Mouse (Mus musculus) MEL (cell line): ENCODE results near the gene Hsph1. TPM values are rescaled to one million over a fixed set of nuclear protein-coding genes. Genes with fewer than 3 reads are reported as not detected.
A peak's percentile ranks its signal among the peaks of the same experiment; 100 is the strongest.

Experiments used
- DNase-seq: peaks from one replicate; pipeline ENCODE4 v3.0.0; 2011; ENCODE audit warnings: low read depth, low spot score
- H3K27ac ChIP-seq: 2 replicates; pipeline ENCODE4 v1.5.1; 2012; ENCODE audit warnings: low read depth, mild to moderate bottlenecking, control low read depth, low read length, moderate library complexity; ENCODE audit not compliant: control insufficient read depth
- H3K27me3 ChIP-seq, 2 experiments: fragments of 150-350 bp in 1 of 2; sonication (generic) in 1 of 2; 2 replicates each; pipeline ENCODE4 v1.6.1; 2012; ENCODE audit warnings: low read length in 2 of 2, mild to moderate bottlenecking in 2 of 2, improper control_type of control experiment in 1 of 2, moderate library complexity in 1 of 2; ENCODE audit not compliant: insufficient read depth in 2 of 2, control insufficient read depth in 1 of 2
- H3K36me3 ChIP-seq, 2 experiments: 2 replicates each; pipeline ENCODE4 v1.6.1; 2012 to 2014; ENCODE audit warnings: low read length in 2 of 2, improper control_type of control experiment in 1 of 2, inconsistent platforms in 1 of 2, mild to moderate bottlenecking in 1 of 2; ENCODE audit not compliant: insufficient read depth in 2 of 2, control insufficient read depth in 1 of 2
- H3K4me1 ChIP-seq, 2 experiments: fragments of 150-350 bp in 1 of 2; sonication (generic) in 1 of 2; 2 replicates each; pipeline ENCODE4 v1.6.1; 2012; ENCODE audit warnings: low read length in 2 of 2, improper control_type of control experiment in 1 of 2, mild to moderate bottlenecking in 1 of 2; ENCODE audit not compliant: insufficient read depth in 2 of 2, control insufficient read depth in 1 of 2
- H3K4me3 ChIP-seq, 2 experiments: fragments of 150-350 bp in 1 of 2; sonication (generic) in 1 of 2; 2 replicates each; pipeline ENCODE4 v1.5.1; 2012; ENCODE audit warnings: low read depth in 2 of 2, low read length in 2 of 2, mild to moderate bottlenecking in 2 of 2, moderate library complexity in 2 of 2, control low read depth in 1 of 2, improper control_type of control experiment in 1 of 2; ENCODE audit not compliant: control insufficient read depth in 1 of 2, insufficient read depth in 1 of 2
- H3K79me2 ChIP-seq: 2 replicates; pipeline ENCODE4 v1.6.1; 2012; ENCODE audit warnings: mild to moderate bottlenecking, low read length, moderate library complexity; ENCODE audit not compliant: control insufficient read depth, poor library complexity, insufficient read depth
- H3K9ac ChIP-seq: 2 replicates; pipeline ENCODE4 v1.6.1; 2012; ENCODE audit warnings: low read depth, mild to moderate bottlenecking, control low read depth, low read length, moderate library complexity; ENCODE audit not compliant: control insufficient read depth, poor library complexity, severe bottlenecking
- H3K9me3 ChIP-seq: fragments of 150-350 bp; sonication (generic); replicated peaks from 2 replicates; pipeline ENCODE4 v1.6.1; 2012; ENCODE audit warnings: mild to moderate bottlenecking, low read length, improper control_type of control experiment, moderate library complexity; ENCODE audit not compliant: insufficient read depth
- CHD2 ChIP-seq: IDR thresholded peaks from 2 replicates; pipeline ENCODE4 v1.6.1; 2011; ENCODE audit warnings: low read length, improper control_type of control experiment
- CTCF ChIP-seq, 3 experiments: IDR thresholded peaks in 2 of 3; conservative IDR thresholded peaks in 1 of 3; 2 replicates each; pipeline ENCODE4 v1.5.1; 2011 to 2012; ENCODE audit warnings: low read length in 3 of 3, low read depth in 2 of 3, mild to moderate bottlenecking in 2 of 3, improper control_type of control experiment in 1 of 3, inconsistent platforms in 1 of 3, mixed read lengths in 1 of 3, moderate library complexity in 1 of 3; ENCODE audit not compliant: control insufficient read depth in 1 of 3, insufficient read depth in 1 of 3, poor library complexity in 1 of 3, severe bottlenecking in 1 of 3
- EP300 ChIP-seq, 2 experiments: IDR thresholded peaks; 2 replicates each; pipeline ENCODE4 v1.6.1; 2011; ENCODE audit warnings: improper control_type of control experiment in 2 of 2, low read length in 2 of 2, low read depth in 1 of 2, mild to moderate bottlenecking in 1 of 2
- HCFC1 ChIP-seq: IDR thresholded peaks from 2 replicates; pipeline ENCODE4 v1.6.1; 2012; ENCODE audit warnings: low read depth, mild to moderate bottlenecking, inconsistent platforms, low read length, improper control_type of control experiment, moderate library complexity
- JUND ChIP-seq: IDR thresholded peaks from 2 replicates; pipeline ENCODE4 v1.6.1; 2011; ENCODE audit warnings: low read depth, mild to moderate bottlenecking, improper control_type of control experiment, low read length
- MEF2A ChIP-seq: IDR thresholded peaks from 2 replicates; pipeline ENCODE4 v1.6.1; 2014; ENCODE audit warnings: low read depth, mild to moderate bottlenecking, inconsistent platforms, low read length, improper control_type of control experiment; ENCODE audit not compliant: poor library complexity, insufficient replicate concordance, severe bottlenecking; ENCODE audit errors: extremely low read depth
- MXI1 ChIP-seq: IDR thresholded peaks from 2 replicates; pipeline ENCODE4 v1.6.1; 2011; ENCODE audit warnings: mild to moderate bottlenecking, low read depth, low read length, improper control_type of control experiment
- MYC ChIP-seq: IDR thresholded peaks from 2 replicates; pipeline ENCODE4 v1.6.1; 2011; ENCODE audit warnings: low read depth, mild to moderate bottlenecking, low read length, improper control_type of control experiment, moderate library complexity
- RAD21 ChIP-seq: IDR thresholded peaks from 2 replicates; pipeline ENCODE4 v1.6.1; 2011; ENCODE audit warnings: mild to moderate bottlenecking, low read depth, low read length, improper control_type of control experiment
- SMC3 ChIP-seq: IDR thresholded peaks from 2 replicates; pipeline ENCODE4 v1.6.1; 2011; ENCODE audit warnings: low read depth, low read length, improper control_type of control experiment
- TAL1 ChIP-seq: IDR thresholded peaks from 2 replicates; pipeline ENCODE4 v1.6.1; 2012; ENCODE audit warnings: mild to moderate bottlenecking, inconsistent platforms, low read length, moderate library complexity, mixed read lengths
- TBP ChIP-seq: IDR thresholded peaks from 2 replicates; pipeline ENCODE4 v1.8.0; 2011; ENCODE audit warnings: low read depth, low read length, improper control_type of control experiment
- UBTF ChIP-seq: IDR thresholded peaks from 2 replicates; pipeline ENCODE4 v1.6.1; 2012; ENCODE audit warnings: low read depth, mild to moderate bottlenecking, inconsistent platforms, low read length, improper control_type of control experiment, moderate library complexity, borderline replicate concordance; ENCODE audit not compliant: insufficient read depth
- ZNF384 ChIP-seq: IDR thresholded peaks from 2 replicates; pipeline ENCODE4 v1.6.1; 2012; ENCODE audit warnings: low read depth, mild to moderate bottlenecking, inconsistent platforms, low read length, improper control_type of control experiment
- polyA plus RNA-seq, 2 experiments: library from polyadenylated mRNA; stranded (reverse) in 1 of 2; unstranded in 1 of 2; fragments of >175 nt in 1 of 2; fragments of >200 nt in 1 of 2; gene quantifications; 2 replicates each; pipeline versions ENCODE4 v1.2.1 to v1.2.4; 2012; ENCODE audit warnings: low replicate concordance in 2 of 2, low read depth in 1 of 2; ENCODE audit not compliant: insufficient read length in 2 of 2, insufficient read depth in 1 of 2, missing spikeins in 1 of 2
- total RNA-seq: library from RNA; depleted of rRNA; stranded (reverse); fragments of 300-350 nt; gene quantifications from 2 replicates; pipeline ENCODE4 v1.2.3, GENCODE M21; 2012

Hsph1 gene
- total and polyA plus RNA-seq, 3 experiments = 176 to 388 (median 300) TPM

- peak overlapping the region; percentile 12 to 47; a peak in 3 of 4 replicates for H3K4me3 ChIP-seq
- no peaks in the 10 kb centered on the region for H3K79me2 ChIP-seq
- H3K27ac ChIP-seq = peak overlapping the region; percentile 55
- peaks cover 2 to 16% of the 10 kb centered on the region in 2 experiments; a peak in 3 of 4 replicates for H3K4me1 ChIP-seq
- H3K36me3 ChIP-seq = peaks cover 0 to 12% of the 10 kb centered on the region in 2 experiments; a peak in 2 of 4 replicates
- no peaks in the 10 kb centered on the region for H3K9me3 ChIP-seq
- DNase-seq = peak; percentile 66
- H3K9ac ChIP-seq = peak overlapping the region; percentile 57
- TF ChIP-seq TAL1 (0 out of 2 replicates have a peak, but pooled peaks have one; percentile 7), SMC3 (no peak), RAD21 (no peak), EP300 (IDR thresholded peaks at IDR 0.05; ENCODE audit: low read depth in 1 of 2, low read length in 2 of 2) (peak in 1 of 2 experiments; percentile 39; a peak in 2 of 4 replicates), JUND (no peak)
- no peaks in the 10 kb centered on the region for H3K27me3 ChIP-seq
These were observed 23.2 kb upstream of the Hsph1 start for GRCm38 (mm10) chr5:149659414-149659780.

DNA sequence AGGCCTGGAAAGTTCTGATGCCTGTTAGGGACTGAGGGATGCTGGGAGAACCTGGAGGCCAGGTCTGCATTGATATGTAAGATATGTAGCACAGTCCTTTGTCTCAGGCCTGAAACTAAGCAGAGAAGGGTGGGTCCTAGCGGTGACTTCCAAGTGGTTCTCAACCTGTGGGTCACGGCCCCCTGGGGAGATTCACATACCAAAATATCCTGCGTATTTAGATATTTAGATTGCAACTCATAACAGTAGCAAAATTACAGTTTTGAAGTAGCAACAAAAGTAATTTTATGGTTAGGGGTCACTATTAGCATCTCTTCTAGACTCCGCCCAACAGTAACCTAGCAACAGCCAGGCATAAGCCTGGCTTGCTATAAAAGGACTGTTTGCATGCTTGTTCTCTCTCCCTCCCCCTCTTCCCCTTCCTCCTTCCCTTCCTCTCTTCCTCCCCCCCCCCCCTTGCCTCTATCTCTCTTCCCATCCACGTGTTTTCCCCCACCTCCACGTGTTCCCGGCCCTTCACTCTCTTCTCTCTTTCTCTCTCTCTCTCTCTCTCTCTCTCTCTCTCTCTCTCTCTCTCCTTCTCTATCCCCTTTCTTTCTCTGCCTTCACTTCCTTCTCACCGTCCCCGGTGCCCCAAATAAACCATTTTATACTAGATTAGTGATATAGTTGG, 22.7 kb upstream of the Hsph1 start:
- no peaks in the 10 kb centered on the region for H3K27me3 ChIP-seq
- H3K27ac ChIP-seq = peak overlapping the region; percentile 55
- DNase-seq = peak; percentile 62
- no peaks in the 10 kb centered on the region for H3K79me2 ChIP-seq
- peak overlapping the region; percentile 57 for H3K9ac ChIP-seq
- peaks cover 2 to 16% of the 10 kb centered on the region in 2 experiments; a peak in 3 of 4 replicates for H3K4me1 ChIP-seq
- H3K9me3 ChIP-seq = no peaks in the 10 kb centered on the region
- H3K36me3 ChIP-seq = peaks cover 0 to 12% of the 10 kb centered on the region in 2 experiments; a peak in 2 of 4 replicates
- H3K4me3 ChIP-seq = peak overlapping the region; percentile 12 to 47; a peak in 3 of 4 replicates
- TF ChIP-seq TBP = no peak
- peak; percentile 37; the same call in 1 of the 2 replicates for TF ChIP-seq JUND
- TF ChIP-seq UBTF = no peak
- TF ChIP-seq HCFC1 = no peak
- no peak for TF ChIP-seq CHD2
- TF ChIP-seq MYC = peak; percentile 68; the same call in 1 of the 2 replicates
- peak; percentile 51; the same call in 1 of the 2 replicates for TF ChIP-seq MXI1
- TF ChIP-seq MEF2A = no peak
- TF ChIP-seq, all 39 proteins: peak for 3

- peaks cover 2 to 16% of the 10 kb centered on the region in 2 experiments; a peak in 3 of 4 replicates for H3K4me1 ChIP-seq
- DNase-seq = peak; percentile 52
- peak; percentile 57; the same call in 1 of the 2 replicates for TF ChIP-seq ZNF384
- TF ChIP-seq TAL1 = no peak
- TF ChIP-seq MYC = peak; percentile 77; the same call in 1 of the 2 replicates
- TF ChIP-seq CTCF (IDR thresholded peaks at IDR 0.05 in 2 of 3, conservative IDR thresholded peaks at IDR 0.05 in 1 of 3; ENCODE audit: control insufficient read depth in 1 of 3, insufficient read depth in 1 of 3, low read depth in 2 of 3, low read length in 3 of 3, poor library complexity in 1 of 3, severe bottlenecking in 1 of 3) = peak in 2 of 3 experiments; percentile 20 to 43; a peak in 4 of 6 replicates
- no peaks in the 10 kb centered on the region for H3K9me3 ChIP-seq
- no peaks in the 10 kb centered on the region for H3K79me2 ChIP-seq
- H3K36me3 ChIP-seq = peaks cover 0 to 12% of the 10 kb centered on the region in 2 experiments; a peak in 2 of 4 replicates
- no peaks in the 10 kb centered on the region for H3K27me3 ChIP-seq
- no peak overlapping the region for H3K27ac ChIP-seq
- H3K9ac ChIP-seq = no peak overlapping the region
- H3K4me3 ChIP-seq = no peak overlapping the region
These were observed 21.8 kb upstream of the Hsph1 start for GRCm38 (mm10) chr5:149658022-149658421.
